Mouse (Mus musculus): Measurements from ENCODE around the gene Dhx29. TPM values are rescaled to one million over a fixed set of nuclear protein-coding genes. Genes with fewer than 3 reads are reported as not detected.

Dhx29 gene
- polyA plus RNA-seq (2016; fragmentation: Nextera tagmentation; extraction: Ambion mirVana), result 17.8 and 18.3 TPM in 2 replicates

- peaks cover 30% of the 10 kb centered on the region for H3K36me3 ChIP-seq
- WGBS (ENCODE audit: insufficient replicate concordance), result under 1% methylated on average over 57 of the region's 57 CpGs
- peak; percentile 97 for ATAC-seq
- H3K9me3 ChIP-seq (replicated peaks), result no peaks in the 10 kb centered on the region
- no peaks in the 10 kb centered on the region for H3K27me3 ChIP-seq (replicated peaks)
- peak within 1 kb of the TSS; percentile 82 for H3K4me3 ChIP-seq
- H3K4me1 ChIP-seq, result peaks cover 26% of the 10 kb centered on the region
- peak within 1 kb of the TSS; percentile 85 for H3K9ac ChIP-seq
- peak within 1 kb of the TSS; percentile 81 for H3K4me2 ChIP-seq
- H3K27ac ChIP-seq, result peak within 1 kb of the TSS; percentile 93
These were observed at the start of gene Dhx29, which contains the start of gene Mtrex for GRCm38 (mm10) chr13:112927287-112928001. Gene Dhx29 (plus strand): TSS chr13:112927454. Gene Mtrex (minus strand): TSS chr13:112927398.

GRCm38 (mm10) chr13:112887234-112887633, 40.0 kb upstream of the Dhx29 start:
- no peak overlapping the region for H3K4me3 ChIP-seq
- 88% methylated on average over 12 of the region's 12 CpGs for WGBS (ENCODE audit: insufficient replicate concordance)
- H3K36me3 ChIP-seq, result peaks cover 90% of the 10 kb centered on the region
- H3K9ac ChIP-seq, result no peak overlapping the region
- H3K4me2 ChIP-seq, result no peak overlapping the region
- no peak overlapping the region for H3K27ac ChIP-seq
- no peaks in the 10 kb centered on the region for H3K27me3 ChIP-seq (replicated peaks)
- no peak for ATAC-seq
- H3K9me3 ChIP-seq (replicated peaks), result no peaks in the 10 kb centered on the region
- no peaks in the 10 kb centered on the region for H3K4me1 ChIP-seq

- H3K9me3 ChIP-seq (replicated peaks), result no peaks in the 10 kb centered on the region
- no peak overlapping the region for H3K4me3 ChIP-seq
- H3K4me1 ChIP-seq, result no peaks in the 10 kb centered on the region
- H3K27me3 ChIP-seq (replicated peaks), result no peaks in the 10 kb centered on the region
- H3K27ac ChIP-seq, result no peak overlapping the region
- peaks cover 91% of the 10 kb centered on the region for H3K36me3 ChIP-seq
- H3K9ac ChIP-seq, result no peak overlapping the region
- no peak for ATAC-seq
- H3K4me2 ChIP-seq, result no peak overlapping the region
- WGBS (ENCODE audit: insufficient replicate concordance), result 92% methylated on average over 3 of the region's 3 CpGs
These were observed 25.1 kb upstream of the Dhx29 start for GRCm38 (mm10) chr13:112902176-112902575.

GRCm38 (mm10) chr13:112909663-112910062, 17.6 kb upstream of the Dhx29 start:
- H3K4me3 ChIP-seq, result no peak overlapping the region
- H3K9ac ChIP-seq, result no peak overlapping the region
- no peaks in the 10 kb centered on the region for H3K9me3 ChIP-seq (replicated peaks)
- no peaks in the 10 kb centered on the region for H3K4me1 ChIP-seq
- WGBS (ENCODE audit: insufficient replicate concordance), result 66% methylated on average over 4 of the region's 4 CpGs
- peaks cover 83% of the 10 kb centered on the region for H3K36me3 ChIP-seq
- no peaks in the 10 kb centered on the region for H3K27me3 ChIP-seq (replicated peaks)
- no peak for ATAC-seq
- no peak overlapping the region for H3K4me2 ChIP-seq
- no peak overlapping the region for H3K27ac ChIP-seq

GRCm38 (mm10) chr13:112910434-112910833, 16.8 kb upstream of the Dhx29 start:
- H3K4me1 ChIP-seq, result no peaks in the 10 kb centered on the region
- WGBS (ENCODE audit: insufficient replicate concordance), result 84% methylated on average over 4 of the region's 4 CpGs
- H3K36me3 ChIP-seq, result peaks cover 80% of the 10 kb centered on the region
- no peak overlapping the region for H3K27ac ChIP-seq
- H3K4me3 ChIP-seq, result no peak overlapping the region
- no peaks in the 10 kb centered on the region for H3K27me3 ChIP-seq (replicated peaks)
- no peak overlapping the region for H3K9ac ChIP-seq
- no peak overlapping the region for H3K4me2 ChIP-seq
- ATAC-seq, result no peak
- no peaks in the 10 kb centered on the region for H3K9me3 ChIP-seq (replicated peaks)

- 82% methylated on average over 4 of the region's 4 CpGs for WGBS (ENCODE audit: insufficient replicate concordance)
- H3K9ac ChIP-seq, result no peak overlapping the region
- H3K4me3 ChIP-seq, result no peak overlapping the region
- ATAC-seq, result no peak
- peaks cover 3% of the 10 kb centered on the region; the same call in 1 of the 2 replicates for H3K4me1 ChIP-seq
- H3K9me3 ChIP-seq (replicated peaks), result no peaks in the 10 kb centered on the region
- peaks cover 60% of the 10 kb centered on the region for H3K36me3 ChIP-seq
- H3K27ac ChIP-seq, result no peak overlapping the region
- H3K27me3 ChIP-seq (replicated peaks), result no peaks in the 10 kb centered on the region
- H3K4me2 ChIP-seq, result no peak overlapping the region
These were observed 8.0 kb upstream of the Dhx29 start for GRCm38 (mm10) chr13:112919141-112919865.

GRCm38 (mm10) chr13:112920906-112921305, 6.3 kb upstream of the Dhx29 start:
- 79% methylated on average over 3 of the region's 3 CpGs for WGBS (ENCODE audit: insufficient replicate concordance)
- no peak for ATAC-seq
- peaks cover 12% of the 10 kb centered on the region for H3K4me1 ChIP-seq
- H3K4me3 ChIP-seq, result no peak overlapping the region
- peaks cover 50% of the 10 kb centered on the region for H3K36me3 ChIP-seq
- no peak overlapping the region for H3K4me2 ChIP-seq
- H3K27me3 ChIP-seq (replicated peaks), result no peaks in the 10 kb centered on the region
- no peak overlapping the region for H3K9ac ChIP-seq
- no peak overlapping the region for H3K27ac ChIP-seq
- H3K9me3 ChIP-seq (replicated peaks), result no peaks in the 10 kb centered on the region

- Histone ChIP-seq H3K4me1 (peaks cover 26% of the 10 kb centered on the region), H3K4me2 (peak overlapping the region; percentile 81), H3K27ac (no peak overlapping the region), H3K9ac (no peak overlapping the region), H3K4me3 (peak overlapping the region; percentile 18; the same call in 1 of the 2 replicates), H3K27me3 (replicated peaks) (no peaks in the 10 kb centered on the region), H3K9me3 (replicated peaks) (no peaks in the 10 kb centered on the region), H3K36me3 (peaks cover 19% of the 10 kb centered on the region)
- no peak for ATAC-seq
- WGBS (ENCODE audit: insufficient replicate concordance), result 72% methylated on average over 6 of the region's 6 CpGs
These were observed 2.0 kb upstream of the Dhx29 start for GRCm38 (mm10) chr13:112925266-112925665.

- Histone ChIP-seq H3K9ac (peak overlapping the region; percentile 85), H3K27ac (no peak overlapping the region), H3K4me2 (peak overlapping the region; percentile 81), H3K9me3 (replicated peaks) (no peaks in the 10 kb centered on the region), H3K27me3 (replicated peaks) (no peaks in the 10 kb centered on the region), H3K4me1 (peaks cover 26% of the 10 kb centered on the region), H3K4me3 (peak overlapping the region; percentile 82), H3K36me3 (peaks cover 25% of the 10 kb centered on the region)
- ATAC-seq, result no peak
- WGBS (ENCODE audit: insufficient replicate concordance), result 51% methylated on average over 4 of the region's 4 CpGs
These were observed 1.3 kb upstream of the Dhx29 start for GRCm38 (mm10) chr13:112925976-112926375.

- Histone ChIP-seq H3K27ac (peak overlapping the region; percentile 93), H3K4me3 (peak overlapping the region; percentile 82), H3K4me2 (peak overlapping the region; percentile 81), H3K4me1 (peaks cover 26% of the 10 kb centered on the region), H3K36me3 (peaks cover 27% of the 10 kb centered on the region), H3K27me3 (replicated peaks) (no peaks in the 10 kb centered on the region), H3K9ac (peak overlapping the region; percentile 85), H3K9me3 (replicated peaks) (no peaks in the 10 kb centered on the region)
- peak; percentile 44 for ATAC-seq
- WGBS (ENCODE audit: insufficient replicate concordance), result under 1% methylated on average over 19 of the region's 19 CpGs
These were observed 458 bp upstream of the Dhx29 start for GRCm38 (mm10) chr13:112926796-112927195.

- H3K4me1 ChIP-seq, result peaks cover 26% of the 10 kb centered on the region
- H3K27ac ChIP-seq, result peak overlapping the region; percentile 93
- no peaks in the 10 kb centered on the region for H3K9me3 ChIP-seq (replicated peaks)
- no peaks in the 10 kb centered on the region for H3K27me3 ChIP-seq (replicated peaks)
- ATAC-seq, result peak; percentile 21; the same call in 1 of the 2 replicates
- H3K9ac ChIP-seq, result peak overlapping the region; percentile 85
- H3K4me3 ChIP-seq, result peak overlapping the region; percentile 82
- 5% methylated on average over 8 of the region's 8 CpGs for whole genome bisulfite sequencing (ENCODE audit: insufficient replicate concordance)
- peak overlapping the region; percentile 81 for H3K4me2 ChIP-seq
- H3K36me3 ChIP-seq, result peaks cover 33% of the 10 kb centered on the region
These were observed 899 bp downstream of the Dhx29 start for GRCm38 (mm10) chr13:112928038-112928668.

- H3K36me3 ChIP-seq, result peaks cover 67% of the 10 kb centered on the region
- H3K27me3 ChIP-seq (replicated peaks), result no peaks in the 10 kb centered on the region
- no peak overlapping the region for H3K27ac ChIP-seq
- no peak for ATAC-seq
- H3K4me1 ChIP-seq, result peaks cover 14% of the 10 kb centered on the region
- H3K4me3 ChIP-seq, result no peak overlapping the region
- no peak overlapping the region for H3K9ac ChIP-seq
- no peaks in the 10 kb centered on the region for H3K9me3 ChIP-seq (replicated peaks)
- no peak overlapping the region for H3K4me2 ChIP-seq
- WGBS (ENCODE audit: insufficient replicate concordance), result 82% methylated on average over 8 of the region's 8 CpGs
These were observed 10.9 kb downstream of the Dhx29 start for GRCm38 (mm10) chr13:112938130-112938529.

All from liver, embryonic 12.5 days (tissue).